Mouse (Mus musculus): ENCODE data around the gene Rpl31. TPM values are rescaled to one million over a fixed set of nuclear protein-coding genes. Genes with fewer than 3 reads are reported as not detected.

The Rpl31 gene
- 279 TPM for polyA plus RNA-seq (2017; shearing (Covaris generic))

GRCm38 (mm10) chr1:39367601-39368266, at the start of gene Rpl31:
Gene Rpl31 (plus strand): TSS chr1:39367842.

Other genes starting within 250 kb of the Rpl31 start
- gene Npas2, start 174.1 kb upstream of the Rpl31 start, polyA plus RNA-seq (2017; shearing (Covaris generic)), result 1.3 TPM
- 1.2 TPM for gene Tbc1d8, start 110.9 kb downstream of the Rpl31 start, polyA plus RNA-seq (2017; shearing (Covaris generic))
- 44.6 TPM for gene Cnot11, start 167.2 kb downstream of the Rpl31 start, polyA plus RNA-seq (2017; shearing (Covaris generic))
- gene Rnf149, start 209.6 kb downstream of the Rpl31 start, polyA plus RNA-seq (2017; shearing (Covaris generic)), result 56.2 TPM